In the genomic region with DNA sequence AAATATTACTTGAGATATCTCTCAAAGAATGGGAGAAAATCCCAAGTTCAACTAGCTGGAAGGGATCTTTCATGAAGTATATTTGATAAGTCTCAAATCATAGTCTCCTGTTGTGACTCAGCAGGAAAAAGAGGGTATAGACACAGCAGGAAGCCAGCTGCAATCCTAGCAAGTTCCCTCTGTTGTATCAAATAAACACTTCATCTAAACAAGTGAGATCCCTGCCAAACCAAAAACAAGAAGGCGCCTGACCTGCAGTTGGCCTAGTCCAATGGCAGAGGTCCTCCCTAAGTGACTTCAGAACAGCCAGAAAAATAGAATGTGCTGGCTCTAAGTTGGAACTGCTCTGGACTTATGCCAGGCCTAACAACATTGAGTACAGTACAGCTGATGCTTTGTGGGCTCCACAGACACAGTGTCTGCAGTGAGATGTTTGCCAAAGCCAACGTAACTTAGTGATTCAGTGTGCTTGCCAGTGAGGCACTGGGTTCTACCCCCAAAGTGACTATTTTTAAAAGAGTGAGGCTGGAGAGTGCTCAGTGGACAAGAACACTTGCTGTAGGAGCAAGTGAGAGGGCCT, we compare ENCODE assay signal across 8 mouse cellular contexts. TPM values are rescaled to one million over a fixed set of nuclear protein-coding genes. Genes with fewer than 3 reads are reported as not detected.
DNase-seq lines count a peak whose midpoint lies in the region; ATAC-seq and TF ChIP-seq lines count a peak whose summit lies in the region.

No protein-coding gene starts in this region.

- H3K27me3 ChIP-seq in hindbrain, embryonic 16.5 days (replicated peaks; ENCODE audit: control insufficient read depth, insufficient read depth, low read length) = no peaks in the 10 kb centered on the region
- H3K27me3 ChIP-seq in lung, embryonic 15.5 days = no peaks in the 10 kb centered on the region

- H3K9ac ChIP-seq in hindbrain, embryonic 16.5 days (ENCODE audit: low read depth, low read length) = no peak overlapping the region
- H3K9ac ChIP-seq in lung, embryonic 15.5 days = no peak overlapping the region

- TF ChIP-seq CTCF in left cerebral cortex, adult 2 months (IDR thresholded peaks at IDR 0.05) = no peak

- intact Hi-C loops in left cerebral cortex, adult 2 months (cut with DNase I) = no loop called here

- no peaks in the 10 kb centered on the region for H3K4me1 ChIP-seq in hindbrain, embryonic 16.5 days (ENCODE audit: control insufficient read depth, insufficient read depth, low read depth, low read length)
- H3K4me1 ChIP-seq in lung, embryonic 15.5 days = peaks cover 13% of the 10 kb centered on the region; the same call in 1 of the 2 replicates

- WGBS in hindbrain, embryonic 16.5 days = 51% methylated on average over 2 of the region's 2 CpGs
- WGBS in lung, embryonic 15.5 days = 44% methylated on average over 2 of the region's 2 CpGs

- no peak overlapping the region for H3K4me2 ChIP-seq in hindbrain, embryonic 16.5 days (ENCODE audit: low read length)
- H3K4me2 ChIP-seq in lung, embryonic 15.5 days = no peak overlapping the region

- H3K9me3 ChIP-seq in hindbrain, embryonic 16.5 days (ENCODE audit: control insufficient read depth, low read length) = no peaks in the 10 kb centered on the region
- H3K9me3 ChIP-seq in lung, embryonic 15.5 days = no peaks in the 10 kb centered on the region

- ATAC-seq in hindbrain, embryonic 16.5 days = peak; percentile 91
- peak; percentile 91 for ATAC-seq in lung, embryonic 15.5 days (ENCODE audit: borderline replicate concordance, extremely low read depth, low FRiP score, low TSS enrichment)
- no peak for ATAC-seq in megakaryocyte, adult 5-6 weeks (ENCODE audit: poor library complexity, severe bottlenecking)

- H3K36me3 ChIP-seq in hindbrain, embryonic 16.5 days (ENCODE audit: control insufficient read depth, insufficient read depth, low read length) = peaks cover 29% of the 10 kb centered on the region
- H3K36me3 ChIP-seq in lung, embryonic 15.5 days = peaks cover 29% of the 10 kb centered on the region; the same call in 1 of the 2 replicates

- H3K27ac ChIP-seq in left cerebral cortex, adult 2 months = no peak overlapping the region
- H3K27ac ChIP-seq in hindbrain, embryonic 16.5 days (ENCODE audit: low read depth, low read length) = no peak overlapping the region
- no peak overlapping the region for H3K27ac ChIP-seq in lung, embryonic 15.5 days

- no peak overlapping the region for H3K4me3 ChIP-seq in left cerebral cortex, adult 2 months
- H3K4me3 ChIP-seq in hindbrain, embryonic 16.5 days (ENCODE audit: low read length) = no peak overlapping the region
- no peak overlapping the region for H3K4me3 ChIP-seq in lung, embryonic 15.5 days

- DNase-seq in left cerebral cortex, adult 11 months (ENCODE audit: low spot score) = peak; percentile 21
- DNase-seq in left cerebral cortex, adult 2 months (ENCODE audit: extremely low spot score in 1 of 2, low spot score in 2 of 2) = no peak
- peak; percentile 51 for DNase-seq in fibroblast of lung, adult 2 months (ENCODE audit: low read depth)
- DNase-seq in cerebellum, adult 11-12 months = no peak
- DNase-seq in urinary bladder, postnatal 25 days (ENCODE audit: low spot score) = no peak

RNA-seq across cellular contexts. Expression of gene Lgals8, which starts 22.6 kb away (rescaled TPM):
- total RNA-seq in left cerebral cortex, adult 2 months (2021) = 10 to 100 TPM; 32.7 to 37.0 TPM
- polyA plus RNA-seq in hindbrain, embryonic 16.5 days (2015; fragmentation: Nextera tagmentation; extraction: Ambion mirVana) = 26.0 and 28.2 TPM in 2 replicates
- 25.1 and 28.6 TPM in 2 replicates for polyA plus RNA-seq in lung, embryonic 15.5 days (2015; fragmentation: Nextera tagmentation; extraction: Ambion mirVana)
- total RNA-seq in megakaryocyte, adult 5-6 weeks (2015) = 37.5 and 47.8 TPM in 2 replicates
- 59.7 and 64.4 TPM in 2 replicates for total RNA-seq in megakaryocyte, adult 5-6 weeks (2017)

RNA-seq across cellular contexts. Expression of gene Heatr1, which starts 47.3 kb away (rescaled TPM):
- total RNA-seq in left cerebral cortex, adult 2 months (2021) = 10 to 100 TPM; 28.3 to 35.5 TPM
- polyA plus RNA-seq in hindbrain, embryonic 16.5 days (2015; fragmentation: Nextera tagmentation; extraction: Ambion mirVana) = 10.5 and 11.7 TPM in 2 replicates
- 15.5 and 16.2 TPM in 2 replicates for polyA plus RNA-seq in lung, embryonic 15.5 days (2015; fragmentation: Nextera tagmentation; extraction: Ambion mirVana)
- total RNA-seq in megakaryocyte, adult 5-6 weeks (2015) = 15.8 and 18.7 TPM in 2 replicates
- 38.3 and 52.8 TPM in 2 replicates for total RNA-seq in megakaryocyte, adult 5-6 weeks (2017)

Comparison
In these comparisons a context has a peak if more than half of its experiments do, and no peak if none do; other contexts are left out.
1. DNase-seq: peak in left cerebral cortex, adult 11 months (single experiment) and fibroblast of lung, adult 2 months (single experiment); none in left cerebral cortex, adult 2 months (0 of 2), cerebellum, adult 11-12 months (single experiment) and urinary bladder, postnatal 25 days (single experiment).